Mouse (Mus musculus): ENCODE measurements around the gene Aamp.

Aamp gene

DNA sequence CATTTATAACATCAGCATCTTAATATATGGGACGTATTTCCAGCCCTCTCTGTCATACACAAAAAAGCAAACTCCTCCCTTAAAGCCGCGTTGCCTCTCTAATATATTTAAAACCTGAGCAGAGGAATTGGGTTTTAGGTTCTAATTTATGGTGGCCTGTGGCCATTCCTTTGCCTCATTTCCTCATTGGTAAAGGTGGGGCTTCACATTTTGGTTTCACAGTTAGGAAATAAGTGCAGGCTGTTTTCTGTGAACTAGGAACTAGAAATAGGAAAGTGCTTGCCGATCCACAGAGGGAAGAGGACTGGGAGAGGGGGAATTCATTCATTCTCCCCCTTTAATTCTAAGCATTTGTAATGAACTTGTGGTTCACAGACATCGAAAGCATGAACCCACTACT is 46.9 kb downstream of the Aamp start:
- WGBS: 9% methylated on average over 5 of the region's 5 CpGs

DNA sequence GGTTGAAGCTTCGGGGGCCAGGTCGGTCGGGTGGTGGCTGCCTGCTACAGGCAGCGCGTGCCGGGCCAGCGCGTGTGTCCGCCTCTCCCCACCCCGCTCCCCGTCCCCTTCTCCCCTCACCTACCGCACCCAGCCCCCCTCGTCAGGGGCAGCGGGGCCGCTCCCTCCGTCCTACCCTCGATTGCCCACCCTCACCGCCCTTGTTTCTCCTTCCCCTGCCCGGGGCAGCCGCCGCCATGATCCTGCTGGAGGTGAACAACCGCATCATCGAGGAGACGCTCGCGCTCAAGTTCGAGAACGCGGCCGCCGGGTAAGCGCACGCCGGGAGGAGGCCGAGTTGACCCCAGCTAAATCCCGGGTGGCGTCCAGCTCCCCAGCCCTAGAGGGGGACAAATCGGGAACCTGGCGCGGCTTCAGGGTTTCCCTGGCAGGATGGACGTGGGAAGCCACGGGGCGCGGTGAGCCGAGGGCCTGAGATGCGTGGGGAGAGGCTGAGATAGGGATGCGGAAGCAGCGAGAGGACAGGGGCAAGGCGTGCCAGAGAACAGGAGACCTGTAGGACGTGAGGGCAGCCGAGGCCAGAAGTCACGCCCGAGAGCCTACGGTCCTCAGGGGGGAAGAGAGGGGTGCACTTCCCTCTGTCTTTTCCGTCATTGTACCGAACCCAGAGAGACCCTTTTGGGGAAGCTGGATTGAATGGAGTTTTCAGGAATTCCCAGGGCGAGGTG is 47.8 kb downstream of the Aamp start:
- WGBS: under 1% methylated on average over 56 of the region's 57 CpGs

GRCm38 (mm10) chr1:74235938-74236589 is 48.5 kb downstream of the Aamp start, which contains the start of gene Arpc2:
TSS of gene Arpc2 (plus strand) at chr1:74236084.
- 2% methylated on average over 43 of the region's 55 CpGs for WGBS

GRCm38 (mm10) chr1:74230992-74231391 is 53.5 kb downstream of the Aamp start:
- 89% methylated on average over 1 of the region's 1 CpGs for WGBS

GRCm38 (mm10) chr1:74229942-74230341 is 54.6 kb downstream of the Aamp start:
- WGBS: 74% methylated on average over 2 of the region's 2 CpGs

Data from cerebral cortex, adult 2 months (tissue).